Mouse (Mus musculus) midbrain, embryonic 10.5 days (tissue): ENCODE measurements at regions not wholly inside any gene's neighbourhood (a gene's known extent, or its start where the extent isn't known, plus 50 kb on each side); places are given as distances from the start of the nearest gene placed in this dataset.

Source experiments
- DNase-seq: peaks from one replicate; pipeline ENCODE4 v3.0.0-alpha.2; 2017; ENCODE audit warnings: low spot score
- H3K27ac ChIP-seq: fragments of 300-500 bp; sonication (generic); replicated peaks from 2 replicates; pipeline ENCODE4 v1.5.1; 2016; ENCODE audit warnings: mild to moderate bottlenecking
- H3K27me3 ChIP-seq: fragments of 300-500 bp; sonication (generic); 2 replicates; pipeline ENCODE4 v1.6.1; 2016; ENCODE audit warnings: low read depth, mild to moderate bottlenecking; ENCODE audit not compliant: poor library complexity, severe bottlenecking
- H3K36me3 ChIP-seq: fragments of 300-500 bp; sonication (generic); 2 replicates; pipeline ENCODE4 v1.6.1; 2016; ENCODE audit warnings: mild to moderate bottlenecking, moderate library complexity
- H3K4me1 ChIP-seq: fragments of 300-500 bp; sonication (generic); 2 replicates; pipeline ENCODE4 v1.6.1; 2016
- H3K4me3 ChIP-seq: fragments of 300-500 bp; sonication (generic); 2 replicates; pipeline ENCODE4 v1.5.1; 2016; ENCODE audit warnings: mild to moderate bottlenecking, moderate library complexity
- H3K9me3 ChIP-seq: fragments of 300-500 bp; sonication (generic); replicated peaks from 2 replicates; pipeline ENCODE4 v1.6.1; 2016; ENCODE audit warnings: mild to moderate bottlenecking
- WGBS: fragments of 180-500 bp; shearing (Covaris S2); methylation state at CpG from one replicate; pipeline ENCODE4 v1.1.7; 2016; 5-methylcytosine and 5-hydroxymethylcytosine counted together

GRCm38 (mm10) chr10:98637759-98638611 lies 276.2 kb upstream of the Atp2b1 start:
- Histone ChIP-seq H3K36me3 (no peaks in the 10 kb centered on the region), H3K9me3 (no peaks in the 10 kb centered on the region), H3K27ac (no peak overlapping the region), H3K27me3 (no peaks in the 10 kb centered on the region), H3K4me3 (no peak overlapping the region), H3K4me1 (no peaks in the 10 kb centered on the region)
- DNase-seq: no peak
- 86% methylated on average over 14 of the region's 14 CpGs for WGBS

DNA sequence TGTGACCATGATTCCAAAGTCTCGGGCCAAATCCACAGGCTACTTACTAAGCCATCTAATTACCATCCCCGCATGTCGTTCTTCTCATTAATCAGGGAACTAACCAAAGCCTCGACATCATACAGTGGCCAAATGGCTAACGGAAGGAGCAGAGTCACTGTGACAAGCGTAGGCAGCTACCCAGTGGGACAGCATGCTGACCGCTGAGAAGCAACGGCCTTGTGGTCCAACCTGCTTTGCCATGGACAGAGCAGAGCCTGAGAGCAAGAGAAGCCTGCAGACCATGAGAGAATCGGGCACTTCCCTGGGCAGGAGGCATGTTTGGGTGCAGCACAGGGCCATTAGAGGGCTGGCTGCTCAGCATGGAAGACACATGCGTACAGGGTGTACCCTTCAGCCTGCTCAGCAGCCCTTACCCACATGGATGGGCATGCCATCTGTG lies 268.5 kb upstream of the Atp2b1 start:
- no peak for DNase-seq
- H3K27ac ChIP-seq: no peak overlapping the region
- no peaks in the 10 kb centered on the region for H3K9me3 ChIP-seq
- no peaks in the 10 kb centered on the region for H3K4me1 ChIP-seq
- no peaks in the 10 kb centered on the region for H3K36me3 ChIP-seq
- H3K27me3 ChIP-seq: no peaks in the 10 kb centered on the region
- H3K4me3 ChIP-seq: no peak overlapping the region
- whole genome bisulfite sequencing: 88% methylated on average over 10 of the region's 10 CpGs

DNA sequence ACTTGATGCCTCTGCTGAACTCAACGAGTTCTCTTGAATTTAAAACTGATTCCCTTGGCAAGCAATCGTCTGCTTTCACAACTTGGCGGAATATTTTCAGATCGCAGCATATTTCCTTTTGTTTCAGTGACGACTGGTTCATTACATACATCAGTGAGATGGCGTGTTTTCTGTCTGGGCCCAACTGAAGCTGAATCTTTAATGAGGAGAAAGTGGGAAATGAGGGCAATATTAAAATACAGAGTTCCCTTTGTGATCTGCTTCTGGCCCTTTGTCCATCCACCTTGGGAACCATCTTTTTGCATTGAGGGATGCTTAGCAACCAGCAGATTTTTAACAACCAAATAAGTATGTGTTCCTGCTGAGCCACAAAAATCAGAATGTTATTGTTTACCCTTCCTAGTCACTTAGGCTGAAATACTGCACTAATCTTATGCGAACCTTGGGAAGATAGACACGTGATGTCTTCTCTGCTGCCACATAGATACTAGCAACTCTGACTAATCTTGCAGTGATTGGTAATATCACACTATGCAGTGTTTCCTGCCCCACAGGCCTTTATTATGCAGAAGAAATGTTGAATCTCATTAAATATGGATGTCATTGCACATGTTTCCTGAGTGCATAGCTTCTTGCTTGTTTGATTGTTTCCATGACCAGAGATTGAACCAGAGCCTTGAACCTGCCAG lies 267.8 kb upstream of the Atp2b1 start:
- Histone ChIP-seq H3K27ac (no peak overlapping the region), H3K27me3 (no peaks in the 10 kb centered on the region)

DNA sequence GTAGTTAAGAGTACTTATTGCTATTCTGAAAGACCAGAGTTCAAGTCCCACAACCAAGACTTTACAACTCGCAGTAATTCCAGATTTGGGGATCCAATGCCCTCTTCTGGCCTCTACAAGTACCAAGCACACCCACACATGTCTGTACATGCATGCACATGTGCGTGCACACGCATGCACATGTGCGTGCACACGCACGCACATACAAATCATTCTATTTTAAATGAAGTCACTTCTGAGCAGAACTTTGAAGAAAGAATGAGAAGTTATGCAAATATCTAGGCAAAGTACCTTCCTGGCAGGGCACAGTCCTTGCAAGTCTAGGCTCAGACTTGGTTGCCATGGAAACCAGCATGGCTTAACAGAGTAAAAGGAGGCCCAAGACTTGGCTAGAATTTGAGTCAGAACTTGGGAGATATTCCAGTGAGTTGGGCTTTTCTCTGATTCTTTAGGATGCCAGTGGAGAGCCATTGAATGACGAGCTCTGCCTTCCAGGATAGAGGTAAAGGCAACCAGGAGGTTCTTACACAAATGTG lies 265.4 kb upstream of the Atp2b1 start:
- no peak for DNase-seq
- Histone ChIP-seq H3K9me3 (no peaks in the 10 kb centered on the region), H3K4me3 (no peak overlapping the region), H3K4me1 (no peaks in the 10 kb centered on the region), H3K27ac (no peak overlapping the region), H3K27me3 (no peaks in the 10 kb centered on the region), H3K36me3 (no peaks in the 10 kb centered on the region)
- 91% methylated on average over 7 of the region's 7 CpGs for WGBS

More for the DNA sequence above, 267.8 kb upstream of the Atp2b1 start:
- no peaks in the 10 kb centered on the region for H3K4me1 ChIP-seq
- WGBS: 92% methylated on average over 8 of the region's 8 CpGs
- no peaks in the 10 kb centered on the region for H3K9me3 ChIP-seq
- no peak overlapping the region for H3K4me3 ChIP-seq
- DNase-seq: no peak
- H3K36me3 ChIP-seq: no peaks in the 10 kb centered on the region

DNA sequence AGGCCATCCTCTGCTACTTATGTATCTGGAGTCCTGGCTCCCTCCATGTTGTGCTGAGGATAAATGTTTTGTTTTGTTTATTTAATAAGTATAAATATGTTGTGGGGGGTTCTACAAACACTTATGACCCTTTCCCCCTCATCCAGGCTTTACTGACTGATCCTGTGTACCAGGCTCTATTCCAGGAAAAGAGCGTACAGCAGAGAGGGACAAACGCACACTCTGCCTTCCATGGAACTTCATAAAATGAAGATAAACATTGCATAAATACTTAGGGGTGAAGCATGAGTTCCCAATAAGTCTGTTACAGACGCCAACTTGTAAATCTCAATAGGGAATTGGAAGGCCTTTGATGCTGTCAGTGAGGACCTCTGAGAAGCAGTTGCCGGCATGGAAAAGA lies 263.7 kb upstream of the Atp2b1 start:
- 92% methylated on average over 4 of the region's 4 CpGs for WGBS
- Histone ChIP-seq H3K27ac (no peak overlapping the region), H3K4me3 (no peak overlapping the region), H3K9me3 (no peaks in the 10 kb centered on the region), H3K27me3 (no peaks in the 10 kb centered on the region), H3K4me1 (no peaks in the 10 kb centered on the region), H3K36me3 (no peaks in the 10 kb centered on the region)
- no peak for DNase-seq

- Histone ChIP-seq H3K27ac (no peak overlapping the region), H3K4me1 (no peaks in the 10 kb centered on the region), H3K27me3 (no peaks in the 10 kb centered on the region), H3K4me3 (no peak overlapping the region), H3K9me3 (no peaks in the 10 kb centered on the region), H3K36me3 (no peaks in the 10 kb centered on the region)
- 92% methylated on average over 6 of the region's 6 CpGs for WGBS
- DNase-seq: no peak
Measured at GRCm38 (mm10) chr10:98651127-98651526, 263.1 kb upstream of the Atp2b1 start.

DNA sequence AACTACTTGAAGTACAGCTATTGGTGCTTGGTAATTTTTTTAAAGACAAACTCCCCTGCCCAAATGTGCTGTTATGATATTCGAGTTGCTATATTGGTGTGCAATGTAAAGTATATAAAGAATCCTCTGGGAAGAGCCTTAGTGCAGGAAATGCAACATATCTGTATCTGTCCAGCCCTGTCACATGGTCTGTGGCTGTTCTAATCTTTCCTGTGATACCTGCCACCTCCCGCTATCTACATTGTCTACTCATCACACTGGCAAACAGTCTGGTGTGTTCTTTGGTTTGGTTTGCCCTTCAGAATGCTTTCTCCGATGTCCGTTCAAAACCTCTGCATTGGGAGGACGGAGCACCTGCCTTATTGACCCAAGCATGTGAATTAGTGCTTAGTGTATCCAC lies 262.6 kb upstream of the Atp2b1 start:
- WGBS: 95% methylated on average over 5 of the region's 5 CpGs
- no peak overlapping the region for H3K4me3 ChIP-seq
- no peaks in the 10 kb centered on the region for H3K36me3 ChIP-seq
- no peaks in the 10 kb centered on the region for H3K27me3 ChIP-seq
- DNase-seq: no peak
- H3K27ac ChIP-seq: no peak overlapping the region
- H3K9me3 ChIP-seq: no peaks in the 10 kb centered on the region
- H3K4me1 ChIP-seq: no peaks in the 10 kb centered on the region

- Histone ChIP-seq H3K4me3 (no peak overlapping the region), H3K36me3 (no peaks in the 10 kb centered on the region), H3K4me1 (no peaks in the 10 kb centered on the region), H3K9me3 (no peaks in the 10 kb centered on the region), H3K27ac (no peak overlapping the region), H3K27me3 (no peaks in the 10 kb centered on the region)
- DNase-seq: no peak
- WGBS: 92% methylated on average over 2 of the region's 2 CpGs
Measured at GRCm38 (mm10) chr10:98652084-98652483, 262.1 kb upstream of the Atp2b1 start.

DNA sequence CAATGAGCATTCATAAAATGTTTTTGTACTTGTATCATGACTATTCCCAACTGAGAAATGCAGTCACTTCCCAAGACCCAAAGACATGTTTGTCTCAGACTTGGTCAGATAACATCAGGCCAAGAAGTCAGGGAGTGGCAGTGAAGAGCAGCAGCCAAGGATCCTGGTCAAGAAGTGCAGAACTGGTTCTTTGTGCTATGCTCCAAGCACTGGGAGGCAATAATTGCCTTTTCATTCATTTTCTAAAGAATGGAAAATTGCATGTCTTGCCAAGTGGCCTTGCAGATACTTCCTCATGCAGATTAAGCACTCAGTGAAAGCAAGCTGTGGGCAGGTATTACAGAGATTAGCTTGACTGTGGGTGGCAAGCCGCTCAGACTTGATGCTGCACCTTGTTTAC lies 253.5 kb upstream of the Atp2b1 start:
- H3K36me3 ChIP-seq: no peaks in the 10 kb centered on the region
- 38% methylated on average over 1 of the region's 1 CpGs for WGBS
- H3K4me1 ChIP-seq: no peaks in the 10 kb centered on the region
- DNase-seq: no peak
- H3K27me3 ChIP-seq: no peaks in the 10 kb centered on the region
- no peak overlapping the region for H3K27ac ChIP-seq
- H3K9me3 ChIP-seq: no peaks in the 10 kb centered on the region
- H3K4me3 ChIP-seq: no peak overlapping the region

- no peaks in the 10 kb centered on the region for H3K4me1 ChIP-seq
- 90% methylated on average over 3 of the region's 3 CpGs for WGBS
Measured at GRCm38 (mm10) chr10:98665936-98666505, 248.2 kb upstream of the Atp2b1 start.

GRCm38 (mm10) chr10:98667728-98668127 lies 246.5 kb upstream of the Atp2b1 start:
- H3K27me3 ChIP-seq: no peaks in the 10 kb centered on the region
- 85% methylated on average over 1 of the region's 1 CpGs for WGBS
- no peaks in the 10 kb centered on the region for H3K4me1 ChIP-seq
- H3K36me3 ChIP-seq: no peaks in the 10 kb centered on the region
- no peaks in the 10 kb centered on the region for H3K9me3 ChIP-seq
- no peak for DNase-seq
- H3K27ac ChIP-seq: no peak overlapping the region
- H3K4me3 ChIP-seq: no peak overlapping the region

More at GRCm38 (mm10) chr10:98665936-98666505, 248.2 kb upstream of the Atp2b1 start:
- H3K9me3 ChIP-seq: no peaks in the 10 kb centered on the region
- no peak for DNase-seq
- no peak overlapping the region for H3K4me3 ChIP-seq
- no peak overlapping the region for H3K27ac ChIP-seq
- H3K36me3 ChIP-seq: no peaks in the 10 kb centered on the region
- H3K27me3 ChIP-seq: no peaks in the 10 kb centered on the region

- no peaks in the 10 kb centered on the region for H3K36me3 ChIP-seq
- no peaks in the 10 kb centered on the region for H3K4me1 ChIP-seq
- no peak overlapping the region for H3K4me3 ChIP-seq
- 83% methylated on average over 1 of the region's 1 CpGs for WGBS
- H3K9me3 ChIP-seq: no peaks in the 10 kb centered on the region
- no peak overlapping the region for H3K27ac ChIP-seq
- DNase-seq: no peak
- H3K27me3 ChIP-seq: no peaks in the 10 kb centered on the region
Measured at GRCm38 (mm10) chr10:98674131-98674530, 240.1 kb upstream of the Atp2b1 start.

DNA sequence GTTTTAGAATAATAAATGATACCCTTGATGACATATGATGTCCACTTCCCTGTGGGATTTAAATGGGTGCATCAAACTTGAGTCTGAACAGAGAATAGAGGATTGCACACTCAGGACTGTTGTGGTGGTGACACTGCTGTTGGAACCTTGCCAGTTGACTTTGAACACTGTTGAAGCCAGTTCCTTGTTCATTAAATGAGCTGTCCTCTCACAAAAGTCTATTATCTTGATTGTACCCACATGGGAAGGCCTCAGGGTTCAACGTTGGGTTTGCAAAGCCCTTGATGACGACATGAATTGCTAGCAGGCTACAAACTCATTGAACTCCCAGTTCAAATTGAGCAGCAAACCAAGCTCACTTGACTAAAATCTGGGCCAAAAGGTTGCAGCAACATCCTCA lies 237.3 kb upstream of the Atp2b1 start:
- 94% methylated on average over 2 of the region's 2 CpGs for WGBS
- no peak for DNase-seq
- Histone ChIP-seq H3K4me3 (no peak overlapping the region), H3K36me3 (no peaks in the 10 kb centered on the region), H3K4me1 (no peaks in the 10 kb centered on the region), H3K9me3 (no peaks in the 10 kb centered on the region), H3K27me3 (no peaks in the 10 kb centered on the region), H3K27ac (no peak overlapping the region)
